Mouse (Mus musculus) liver, postnatal 0 days (tissue): ENCODE data around the gene Dcun1d4.

Source experiments
- CTCF ChIP-seq: sonication (generic); IDR thresholded peaks from 2 replicates; pipeline ENCODE4 v1.5.1; 2016; ENCODE audit warnings: antibody characterized with exemption, low read depth
- EP300 ChIP-seq: IDR thresholded peaks from 2 replicates; pipeline ENCODE4 v1.6.1; 2016; ENCODE audit warnings: antibody characterized with exemption, low read depth, mild to moderate bottlenecking

- TF ChIP-seq CTCF = no peak
- no peak for TF ChIP-seq EP300
Observed at GRCm38 (mm10) chr5:73512241-73512640, 31.4 kb downstream of the Dcun1d4 start.
